Mouse (Mus musculus) CH12.LX (cell line): Measurements from ENCODE around the gene Nfkb2. TPM values are rescaled to one million over a fixed set of nuclear protein-coding genes. Genes with fewer than 3 reads are reported as not detected.

ENCODE experiments used
- DNase-seq: peaks from one replicate; pipeline ENCODE4 v3.0.0-alpha.2; 2013; ENCODE audit errors: extremely low read depth
- H3K27ac ChIP-seq: 2 replicates; pipeline ENCODE4 v1.5.1; 2012; ENCODE audit warnings: low read depth, mild to moderate bottlenecking, control low read depth, moderate library complexity; ENCODE audit not compliant: insufficient read depth
- H3K27me3 ChIP-seq: replicated peaks from 2 replicates; pipeline ENCODE3; 2012; ENCODE audit warnings: inconsistent platforms
- H3K36me3 ChIP-seq, 2 experiments: replicated peaks in 1 of 2; 2 replicates each; pipeline versions ENCODE3 to v1.6.1; 2012; ENCODE audit warnings: inconsistent platforms in 1 of 2, low read length in 1 of 2, mild to moderate bottlenecking in 1 of 2, mixed read lengths in 1 of 2, moderate library complexity in 1 of 2; ENCODE audit not compliant: control insufficient read depth in 1 of 2, insufficient read depth in 1 of 2
- H3K4me1 ChIP-seq, 2 experiments: 2 replicates each; pipeline ENCODE4 v1.6.1; 2012; ENCODE audit warnings: inconsistent platforms in 1 of 2, moderate library complexity in 1 of 2; ENCODE audit not compliant: insufficient read depth in 2 of 2, control insufficient read depth in 1 of 2
- H3K4me2 ChIP-seq: 2 replicates; pipeline ENCODE4 v1.6.1; 2012; ENCODE audit warnings: low read depth, mild to moderate bottlenecking, control low read depth; ENCODE audit not compliant: poor library complexity, insufficient read depth, severe bottlenecking
- H3K4me3 ChIP-seq, 3 experiments: fragments of 150-350 bp in 1 of 3; sonication (generic) in 1 of 3; replicated peaks in 1 of 3; 2 replicates each; pipeline versions ENCODE3 to v1.5.1; 2011 to 2012; ENCODE audit warnings: low read depth in 2 of 3, low read length in 2 of 3, mild to moderate bottlenecking in 2 of 3, moderate library complexity in 2 of 3, control low read depth in 1 of 3, improper control_type of control experiment in 1 of 3, inconsistent platforms in 1 of 3, mixed read lengths in 1 of 3; ENCODE audit not compliant: poor library complexity in 1 of 3
- H3K79me2 ChIP-seq: replicated peaks from 2 replicates; pipeline ENCODE4 v1.6.1; 2012; ENCODE audit warnings: mild to moderate bottlenecking, moderate library complexity; ENCODE audit not compliant: control insufficient read depth, poor library complexity, insufficient read depth, severe bottlenecking; ENCODE audit errors: extremely low read depth
- H3K9ac ChIP-seq: 2 replicates; pipeline ENCODE4 v1.6.1; 2012; ENCODE audit warnings: low read depth, mild to moderate bottlenecking, control low read depth, moderate library complexity; ENCODE audit not compliant: insufficient read depth
- H3K9me3 ChIP-seq: replicated peaks from 2 replicates; pipeline ENCODE3; 2012; ENCODE audit warnings: low read length, inconsistent platforms, mixed read lengths
- BHLHE40 ChIP-seq: IDR thresholded peaks from 2 replicates; pipeline ENCODE4 v1.6.1; 2011; ENCODE audit warnings: mild to moderate bottlenecking, low read depth, low read length, improper control_type of control experiment
- CHD1 ChIP-seq: IDR thresholded peaks from 2 replicates; pipeline ENCODE4 v1.6.1; 2012; ENCODE audit warnings: low read depth, low read length, improper control_type of control experiment, inconsistent platforms
- CHD2 ChIP-seq: IDR thresholded peaks from 2 replicates; pipeline ENCODE4 v1.6.1; 2011; ENCODE audit warnings: low read length, improper control_type of control experiment
- CTCF ChIP-seq, 2 experiments: IDR thresholded peaks in 1 of 2; conservative IDR thresholded peaks in 1 of 2; 2 replicates each; pipeline ENCODE4 v1.5.1; 2011 to 2012; ENCODE audit warnings: low read depth in 2 of 2, low read length in 2 of 2, improper control_type of control experiment in 1 of 2, inconsistent platforms in 1 of 2, mild to moderate bottlenecking in 1 of 2, moderate library complexity in 1 of 2
- E2F4 ChIP-seq: IDR thresholded peaks from 2 replicates; pipeline ENCODE4 v1.6.1; 2011; ENCODE audit warnings: low read depth, low read length, improper control_type of control experiment; ENCODE audit not compliant: insufficient replicate concordance
- ELF1 ChIP-seq: IDR thresholded peaks from 2 replicates; pipeline ENCODE4 v1.6.1; 2014; ENCODE audit warnings: low read depth, mild to moderate bottlenecking, inconsistent platforms, low read length, improper control_type of control experiment
- EP300 ChIP-seq: IDR thresholded peaks from 2 replicates; pipeline ENCODE4 v1.6.1; 2011; ENCODE audit warnings: low read length, improper control_type of control experiment
- ETS1 ChIP-seq: conservative IDR thresholded peaks from 2 replicates; pipeline ENCODE4 v1.6.1; 2012; ENCODE audit warnings: low read depth, mild to moderate bottlenecking, inconsistent platforms, low read length, improper control_type of control experiment, moderate library complexity
- GABPA ChIP-seq: IDR thresholded peaks from 2 replicates; pipeline ENCODE4 v1.6.1; 2012; ENCODE audit warnings: low read depth, low read length, improper control_type of control experiment, inconsistent platforms; ENCODE audit not compliant: insufficient replicate concordance
- HCFC1 ChIP-seq: IDR thresholded peaks from 2 replicates; pipeline ENCODE4 v1.6.1; 2012; ENCODE audit warnings: low read depth, mild to moderate bottlenecking, inconsistent platforms, low read length, improper control_type of control experiment
- IRF4 ChIP-seq: IDR thresholded peaks from 2 replicates; pipeline ENCODE4 v1.6.1; 2014; ENCODE audit warnings: low read depth, mild to moderate bottlenecking, inconsistent platforms, low read length, improper control_type of control experiment
- JUN ChIP-seq: IDR thresholded peaks from 2 replicates; pipeline ENCODE4 v1.6.1; 2011; ENCODE audit warnings: low read depth, mild to moderate bottlenecking, low read length, improper control_type of control experiment, moderate library complexity; ENCODE audit not compliant: insufficient read depth
- JUND ChIP-seq: conservative IDR thresholded peaks from 2 replicates; pipeline ENCODE4 v1.6.1; 2011; ENCODE audit warnings: low read depth, low read length, improper control_type of control experiment
- KAT2A ChIP-seq: IDR thresholded peaks from 2 replicates; pipeline ENCODE4 v1.6.1; 2012; ENCODE audit warnings: low read length, improper control_type of control experiment, inconsistent platforms; ENCODE audit not compliant: insufficient replicate concordance
- MAFK ChIP-seq: IDR thresholded peaks from 2 replicates; pipeline ENCODE4 v1.6.1; 2011; ENCODE audit warnings: low read length, improper control_type of control experiment; ENCODE audit not compliant: insufficient replicate concordance
- MAX ChIP-seq: IDR thresholded peaks from 2 replicates; pipeline ENCODE4 v1.6.1; 2011; ENCODE audit warnings: low read length, improper control_type of control experiment
- MAZ ChIP-seq: IDR thresholded peaks from 2 replicates; pipeline ENCODE4 v1.6.1; 2012; ENCODE audit warnings: low read depth, mild to moderate bottlenecking, inconsistent platforms, low read length, improper control_type of control experiment, moderate library complexity
- MEF2A ChIP-seq: IDR thresholded peaks from 2 replicates; pipeline ENCODE4 v1.6.1; 2014; ENCODE audit warnings: low read depth, mild to moderate bottlenecking, inconsistent platforms, low read length, improper control_type of control experiment, borderline replicate concordance
- MXI1 ChIP-seq: IDR thresholded peaks from 2 replicates; pipeline ENCODE4 v1.6.1; 2011; ENCODE audit warnings: mild to moderate bottlenecking, low read depth, low read length, improper control_type of control experiment
- MYC ChIP-seq: IDR thresholded peaks from 2 replicates; pipeline ENCODE4 v1.6.1; 2011; ENCODE audit warnings: low read depth, mild to moderate bottlenecking, improper control_type of control experiment, low read length
- NELFE ChIP-seq: IDR thresholded peaks from 2 replicates; pipeline ENCODE4 v1.6.1; 2011; ENCODE audit warnings: low read depth, low read length, improper control_type of control experiment
- NRF1 ChIP-seq: IDR thresholded peaks from 2 replicates; pipeline ENCODE4 v1.6.1; 2014; ENCODE audit warnings: low read depth, mild to moderate bottlenecking, inconsistent platforms, low read length, improper control_type of control experiment, moderate library complexity
- PAX5 ChIP-seq: IDR thresholded peaks from 2 replicates; pipeline ENCODE4 v1.6.1; 2012; ENCODE audit warnings: low read length, inconsistent platforms, mixed read lengths
- POLR2A ChIP-seq: IDR thresholded peaks from 2 replicates; pipeline ENCODE4 v1.6.1; 2011; ENCODE audit warnings: low read depth, mild to moderate bottlenecking, improper control_type of control experiment, low read length
- POLR2AphosphoS2 ChIP-seq: IDR thresholded peaks from 2 replicates; pipeline ENCODE4 v1.6.1; 2011; ENCODE audit warnings: low read depth, low read length, improper control_type of control experiment
- RAD21 ChIP-seq: IDR thresholded peaks from 2 replicates; pipeline ENCODE4 v1.6.1; 2011; ENCODE audit warnings: low read depth, mild to moderate bottlenecking, low read length, improper control_type of control experiment, moderate library complexity
- RCOR1 ChIP-seq: conservative IDR thresholded peaks from 2 replicates; pipeline ENCODE4 v1.6.1; 2012; ENCODE audit warnings: low read depth, mild to moderate bottlenecking, inconsistent platforms, low read length, improper control_type of control experiment
- SIN3A ChIP-seq: IDR thresholded peaks from 2 replicates; pipeline ENCODE4 v1.6.1; 2012; ENCODE audit warnings: low read length, improper control_type of control experiment, inconsistent platforms
- SMC3 ChIP-seq: IDR thresholded peaks from 2 replicates; pipeline ENCODE4 v1.6.1; 2011; ENCODE audit warnings: low read depth, low read length, improper control_type of control experiment
- TBP ChIP-seq: conservative IDR thresholded peaks from 2 replicates; pipeline ENCODE4 v1.6.1; 2011; ENCODE audit warnings: low read depth, low read length, improper control_type of control experiment
- TCF12 ChIP-seq: IDR thresholded peaks from 2 replicates; pipeline ENCODE4 v1.6.1; 2014; ENCODE audit warnings: low read depth, mild to moderate bottlenecking, inconsistent platforms, low read length, improper control_type of control experiment
- UBTF ChIP-seq: IDR thresholded peaks from 2 replicates; pipeline ENCODE4 v1.6.1; 2012; ENCODE audit warnings: low read depth, mild to moderate bottlenecking, inconsistent platforms, low read length, improper control_type of control experiment, moderate library complexity
- USF1 ChIP-seq: IDR thresholded peaks from 2 replicates; pipeline ENCODE4 v1.6.1; 2014; ENCODE audit warnings: low read depth, mild to moderate bottlenecking, inconsistent platforms, low read length, improper control_type of control experiment
- USF2 ChIP-seq: conservative IDR thresholded peaks from 2 replicates; pipeline ENCODE4 v1.6.1; 2011; ENCODE audit warnings: low read depth, low read length, improper control_type of control experiment
- ZC3H11A ChIP-seq: IDR thresholded peaks from 2 replicates; pipeline ENCODE4 v1.6.1; 2012; ENCODE audit warnings: low read depth, mild to moderate bottlenecking, inconsistent platforms, low read length, improper control_type of control experiment
- ZKSCAN1 ChIP-seq: IDR thresholded peaks from 2 replicates; pipeline ENCODE4 v1.6.1; 2012; ENCODE audit warnings: low read depth, inconsistent platforms, low read length, improper control_type of control experiment, borderline replicate concordance
- ZMIZ1 ChIP-seq: IDR thresholded peaks from 2 replicates; pipeline ENCODE4 v1.6.1; 2012; ENCODE audit warnings: low read depth, mild to moderate bottlenecking, inconsistent platforms, low read length, improper control_type of control experiment
- ZNF384 ChIP-seq: IDR thresholded peaks from 2 replicates; pipeline ENCODE4 v1.6.1; 2012; ENCODE audit warnings: low read depth, low read length, improper control_type of control experiment, inconsistent platforms
- dilution Hi-C: fragments of 300-500 bp; cut with MboI; formaldehyde crosslinking; loops from 2 replicates; pipeline ENCODE4 v1.14.3; 2020; ENCODE audit warnings: low sequenced_read_pairs; ENCODE audit not compliant: extremely low pct_unique_long_range_greater_than_20kb, extremely low pct_ligation_motif_present
- in situ Hi-C: fragments of 300-500 bp; cut with MboI; formaldehyde crosslinking; loops from 3 replicates; pipeline ENCODE4 v1.14.3; 2019; ENCODE audit warnings: low sequenced_read_pairs, low pct_ligation_motif_present, low pct_unique_long_range_greater_than_20kb, mixed read lengths
- polyA plus RNA-seq: library from polyadenylated mRNA; unstranded; fragments of >175 nt; gene quantifications from 2 replicates; pipeline ENCODE4 v1.2.1, GENCODE M21; 2012; ENCODE audit warnings: low read depth; ENCODE audit not compliant: insufficient read length
- total RNA-seq, 2 experiments: library from RNA; depleted of rRNA; stranded (reverse); fragments of 300-350 nt in 1 of 2; fragments of >200 nt in 1 of 2; gene quantifications; 2 replicates each; pipeline ENCODE4 v1.2.3; 2012 to 2014

The Nfkb2 gene
- total and polyA plus RNA-seq, 3 experiments: 44.3 to 71.7 (median 64.8) TPM

DNA sequence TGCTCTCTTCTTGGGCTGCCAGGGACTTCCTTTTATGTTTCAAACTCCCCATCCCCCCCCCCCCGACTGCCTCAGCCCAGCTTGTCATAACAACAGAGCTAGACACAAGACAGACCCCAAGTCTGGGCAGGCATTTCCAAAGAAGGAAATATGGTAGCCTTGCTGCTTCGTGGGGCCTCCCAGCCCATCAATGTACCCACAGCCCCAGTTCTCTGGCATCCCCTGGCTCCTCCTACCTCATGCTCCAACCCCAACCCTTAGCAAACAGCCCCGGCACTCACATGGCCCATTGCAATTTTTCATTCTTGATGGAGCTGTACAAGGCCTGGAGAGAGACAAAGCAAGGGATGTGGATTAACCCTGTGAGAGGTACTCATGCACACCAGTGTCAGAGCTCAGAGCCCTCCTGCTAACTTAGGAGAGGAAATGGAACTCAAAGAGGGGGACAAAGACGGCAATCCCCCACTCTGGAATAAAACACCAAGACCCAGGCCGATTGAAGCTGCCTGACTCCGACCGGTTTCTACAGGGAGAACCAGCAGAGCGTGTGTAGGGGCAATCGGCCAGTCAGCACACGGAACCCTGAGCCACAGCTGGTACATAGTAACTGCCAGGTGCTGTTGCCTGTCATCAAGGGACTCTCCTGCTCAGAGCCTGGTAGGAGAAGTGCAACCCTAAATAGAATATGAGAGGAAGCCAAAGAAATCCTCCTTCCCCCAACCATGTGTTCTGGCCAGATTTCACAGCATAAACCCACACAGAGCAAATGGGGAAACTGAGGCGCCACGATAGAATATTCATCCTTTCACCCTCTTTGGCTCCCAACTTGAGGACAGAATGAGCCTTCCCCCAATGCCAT is 11.9 kb downstream of the Nfkb2 start:
- H3K79me2 ChIP-seq: no peaks in the 10 kb centered on the region
- TF ChIP-seq RAD21 (no peak), MAZ (no peak), RCOR1 (no peak), ZC3H11A (no peak), CTCF (conservative IDR thresholded peaks at IDR 0.05 in 1 of 2, IDR thresholded peaks at IDR 0.05 in 1 of 2; ENCODE audit: low read depth in 2 of 2, low read length in 2 of 2) (no peak), ZNF384 (no peak), SIN3A (0 out of 2 replicates have a peak, but pooled peaks have one; percentile 32), SMC3 (no peak), IRF4 (no peak), KAT2A (no peak), NRF1 (no peak), HCFC1 (no peak), ETS1 (peak; percentile 63), ZMIZ1 (no peak), MAX (no peak), USF2 (no peak), JUND (no peak), MAFK (no peak), EP300 (0 out of 2 replicates have a peak, but pooled peaks have one; percentile 17), CHD1 (no peak), CHD2 (no peak), MEF2A (peak; percentile 69), NELFE (no peak), PAX5 (no peak), JUN (no peak), USF1 (no peak), GABPA (no peak), BHLHE40 (no peak), POLR2AphosphoS2 (no peak), E2F4 (no peak), ZKSCAN1 (no peak), TBP (no peak), POLR2A (no peak), MYC (no peak), ELF1 (no peak), UBTF (no peak), TCF12 (0 out of 2 replicates have a peak, but pooled peaks have one; percentile 35), MXI1 (peak; percentile 38; the same call in 1 of the 2 replicates)
- H3K36me3 ChIP-seq: peaks cover 35 to 59% of the 10 kb centered on the region in 2 experiments
- no peak overlapping the region for H3K4me2 ChIP-seq
- dilution Hi-C loops: no loop called here
- H3K4me1 ChIP-seq: peaks cover 0 to 66% of the 10 kb centered on the region in 2 experiments; a peak in 2 of 4 replicates
- H3K4me3 ChIP-seq: no peak overlapping the region
- H3K27me3 ChIP-seq: no peaks in the 10 kb centered on the region
- peak; percentile 61 for DNase-seq
- no peak overlapping the region for H3K9ac ChIP-seq
- no peak overlapping the region for H3K27ac ChIP-seq
- in situ Hi-C loops: no loop called here
- peaks cover 8% of the 10 kb centered on the region for H3K9me3 ChIP-seq
